Mouse (Mus musculus) C2C12 (cell line): ENCODE measurements around the gene Upk1b.

Experiments
- CTCF ChIP-seq: IDR thresholded peaks from one replicate; pipeline ENCODE4 v1.5.1; 2011; ENCODE audit not compliant: control insufficient read depth, insufficient read depth, insufficient read length
- USF1 ChIP-seq: IDR thresholded peaks from one replicate; pipeline ENCODE4 v1.6.1; 2011; ENCODE audit warnings: low read depth, mild to moderate bottlenecking, control low read depth, moderate library complexity

DNA sequence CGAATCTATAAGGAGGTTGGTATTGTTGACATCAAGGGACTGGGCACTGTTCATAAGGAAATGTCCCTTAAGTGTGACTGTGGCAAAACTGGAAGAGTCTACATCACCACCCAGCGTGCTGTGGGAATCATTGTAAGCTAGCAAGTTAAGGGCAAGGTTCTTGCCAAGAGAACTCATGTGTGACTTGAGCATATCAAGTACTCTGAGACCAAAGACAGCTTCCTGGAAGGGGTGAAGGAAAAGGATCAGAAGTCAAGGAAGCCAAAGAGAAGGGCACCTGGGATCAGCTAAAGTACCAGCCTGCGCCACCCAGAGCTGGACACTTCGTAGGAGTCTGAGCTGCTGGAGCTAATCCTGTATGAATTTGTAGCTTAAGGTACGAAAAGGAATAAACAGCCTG is 39.9 kb downstream of the Upk1b start:
- no peak for TF ChIP-seq CTCF
- no peak for TF ChIP-seq USF1
